Comparison of ENCODE assay signal across 20 mouse cellular contexts in genomic region chr2:137966460-137967076, GRCm38 (mm10).
DNase-seq lines count a peak whose midpoint lies in the region; ATAC-seq and TF ChIP-seq lines count a peak whose summit lies in the region.
"Had no signal": no experiment of that assay in that cellular context is flagged by ENCODE, and none has a peak within 500 bp of the region (broad histone marks: within the 10 kb centered on the region; RNA-seq: fewer than 3 reads in every experiment).

No protein-coding gene starts in this region.

- no peaks in the 10 kb centered on the region for H3K4me1 ChIP-seq in neural tube, embryonic 11.5 days (ENCODE audit: control insufficient read depth, insufficient read depth, low read length)
- H3K4me1 ChIP-seq in hindbrain, embryonic 13.5 days (replicated peaks) = peaks cover 4% of the 10 kb centered on the region; the same call in 1 of the 2 replicates
- H3K4me1 ChIP-seq in midbrain, embryonic 12.5 days = peaks cover 4% of the 10 kb centered on the region; the same call in 1 of the 2 replicates
- H3K4me1 ChIP-seq in neural tube, embryonic 14.5 days (ENCODE audit: control insufficient read depth, insufficient read depth, low read length) = no peaks in the 10 kb centered on the region
- H3K4me1 ChIP-seq in kidney, adult 2 months (ENCODE audit: control insufficient read depth, insufficient read depth, low read length) = no peaks in the 10 kb centered on the region
- H3K4me1 ChIP-seq: embryonic facial prominence, embryonic 12.5 days; limb, embryonic 13.5 days; liver, embryonic 15.5 days; megakaryocyte, embryonic 14.5 days had no signal

- no peak overlapping the region for H3K4me3 ChIP-seq in neural tube, embryonic 11.5 days (ENCODE audit: low read depth, low read length)
- H3K4me3 ChIP-seq in hindbrain, embryonic 13.5 days = no peak overlapping the region
- no peak overlapping the region for H3K4me3 ChIP-seq in midbrain, embryonic 12.5 days
- no peak overlapping the region for H3K4me3 ChIP-seq in neural tube, embryonic 14.5 days (ENCODE audit: low read depth, low read length)
- H3K4me3 ChIP-seq in kidney, adult 2 months (ENCODE audit: insufficient read depth, low read depth, low read length) = no peak overlapping the region
- H3K4me3 ChIP-seq: embryonic facial prominence, embryonic 12.5 days; limb, embryonic 13.5 days; liver, embryonic 15.5 days; megakaryocyte, embryonic 14.5 days had no signal

- TF ChIP-seq POLR2A in kidney, adult 2 months (IDR thresholded peaks at IDR 0.05; ENCODE audit: low read depth, low read length) = no peak

- no peaks in the 10 kb centered on the region for H3K9me3 ChIP-seq in neural tube, embryonic 11.5 days (ENCODE audit: control insufficient read depth, low read length)
- no peaks in the 10 kb centered on the region for H3K9me3 ChIP-seq in hindbrain, embryonic 13.5 days
- H3K9me3 ChIP-seq in midbrain, embryonic 12.5 days = no peaks in the 10 kb centered on the region
- no peaks in the 10 kb centered on the region for H3K9me3 ChIP-seq in neural tube, embryonic 14.5 days (ENCODE audit: control insufficient read depth, low read length)
- H3K9me3 ChIP-seq: embryonic facial prominence, embryonic 12.5 days; limb, embryonic 13.5 days; liver, embryonic 15.5 days had no signal

- no peak overlapping the region for H3K9ac ChIP-seq in neural tube, embryonic 11.5 days (ENCODE audit: low read length)
- peak overlapping the region; percentile 13; the same call in 1 of the 2 replicates for H3K9ac ChIP-seq in hindbrain, embryonic 13.5 days
- no peak overlapping the region for H3K9ac ChIP-seq in midbrain, embryonic 12.5 days (replicated peaks)
- no peak overlapping the region for H3K9ac ChIP-seq in neural tube, embryonic 14.5 days (replicated peaks; ENCODE audit: low read depth, low read length)
- H3K9ac ChIP-seq: embryonic facial prominence, embryonic 12.5 days; limb, embryonic 13.5 days; liver, embryonic 15.5 days had no signal

- ATAC-seq in neural tube, embryonic 11.5 days (ENCODE audit: insufficient read depth, low FRiP score, low TSS enrichment) = no peak
- peak; percentile 68; the same call in 1 of the 2 replicates for ATAC-seq in hindbrain, embryonic 13.5 days (ENCODE audit: low FRiP score)
- peak; percentile 69 for ATAC-seq in midbrain, embryonic 12.5 days (ENCODE audit: low FRiP score, low read depth)
- peak; percentile 68 for ATAC-seq in neural tube, embryonic 14.5 days (ENCODE audit: low read depth)
- ATAC-seq: inflammation-experienced regulatory T-cells, adult 6 months; lung, postnatal 0 days had no signal

- TF ChIP-seq CTCF in kidney, adult 2 months (conservative IDR thresholded peaks at IDR 0.05; ENCODE audit: insufficient read depth, insufficient read length, low read depth, low read length) = no peak

- no peaks in the 10 kb centered on the region for H3K27me3 ChIP-seq in neural tube, embryonic 11.5 days (ENCODE audit: control insufficient read depth, insufficient read depth, low read length)
- H3K27me3 ChIP-seq in hindbrain, embryonic 13.5 days = no peaks in the 10 kb centered on the region
- H3K27me3 ChIP-seq in midbrain, embryonic 12.5 days = no peaks in the 10 kb centered on the region
- H3K27me3 ChIP-seq in neural tube, embryonic 14.5 days (ENCODE audit: control insufficient read depth, insufficient read depth, low read length) = no peaks in the 10 kb centered on the region
- no peaks in the 10 kb centered on the region for H3K27me3 ChIP-seq in kidney, adult 2 months (replicated peaks; ENCODE audit: control insufficient read depth, insufficient read depth, low read length)
- H3K27me3 ChIP-seq: embryonic facial prominence, embryonic 12.5 days; limb, embryonic 13.5 days; liver, embryonic 15.5 days; megakaryocyte, embryonic 14.5 days had no signal

- H3K36me3 ChIP-seq in neural tube, embryonic 11.5 days (ENCODE audit: control insufficient read depth, insufficient read depth, low read length) = no peaks in the 10 kb centered on the region
- no peaks in the 10 kb centered on the region for H3K36me3 ChIP-seq in hindbrain, embryonic 13.5 days
- H3K36me3 ChIP-seq in midbrain, embryonic 12.5 days = no peaks in the 10 kb centered on the region
- H3K36me3 ChIP-seq in neural tube, embryonic 14.5 days (ENCODE audit: control insufficient read depth, insufficient read depth, low read length) = no peaks in the 10 kb centered on the region
- no peaks in the 10 kb centered on the region for H3K36me3 ChIP-seq in kidney, adult 2 months (ENCODE audit: control insufficient read depth, insufficient read depth, low read length)
- H3K36me3 ChIP-seq: embryonic facial prominence, embryonic 12.5 days; limb, embryonic 13.5 days; liver, embryonic 15.5 days had no signal

- 43% methylated on average over 10 of the region's 10 CpGs for WGBS in neural tube, embryonic 11.5 days
- 27% methylated on average over 10 of the region's 10 CpGs for WGBS in hindbrain, embryonic 13.5 days
- WGBS in midbrain, embryonic 12.5 days = 33% methylated on average over 10 of the region's 10 CpGs
- 28% methylated on average over 10 of the region's 10 CpGs for WGBS in neural tube, embryonic 14.5 days
- 39% methylated on average over 10 of the region's 10 CpGs for WGBS in kidney, adult 2 months

- H3K27ac ChIP-seq in neural tube, embryonic 11.5 days (ENCODE audit: low read depth, low read length) = no peak overlapping the region
- H3K27ac ChIP-seq in hindbrain, embryonic 13.5 days = peak overlapping the region; percentile 37; the same call in 1 of the 2 replicates
- H3K27ac ChIP-seq in midbrain, embryonic 12.5 days (replicated peaks) = no peak overlapping the region
- no peak overlapping the region for H3K27ac ChIP-seq in neural tube, embryonic 14.5 days (ENCODE audit: low read depth, low read length)
- H3K27ac ChIP-seq in kidney, adult 2 months (ENCODE audit: insufficient read depth, low read depth, low read length) = no peak overlapping the region
- H3K27ac ChIP-seq: embryonic facial prominence, embryonic 12.5 days; limb, embryonic 13.5 days; liver, embryonic 15.5 days had no signal

- DNase-seq in neural tube, embryonic 11.5 days (ENCODE audit: low spot score) = peak; percentile 15
- DNase-seq in neural tube, embryonic 10.5 days (ENCODE audit: extremely low spot score, low spot score) = no peak
- no peak for DNase-seq in kidney, adult 2 months
- DNase-seq in gastrocnemius, postnatal 25 days = no peak
- DNase-seq in ovary, postnatal 14 days (ENCODE audit: low spot score) = no peak
- DNase-seq: adrenal gland, adult 8-10 months; cerebellum, adult 8-10 months; gastrocnemius, postnatal 10 days; kidney, adult 9 months; kidney, postnatal 36 days; layer of hippocampus, adult 9-11 months had no signal

- H3K4me2 ChIP-seq in neural tube, embryonic 11.5 days (ENCODE audit: low read depth) = no peak overlapping the region
- H3K4me2 ChIP-seq in hindbrain, embryonic 13.5 days = peak overlapping the region; percentile 35
- H3K4me2 ChIP-seq in midbrain, embryonic 12.5 days (replicated peaks) = no peak overlapping the region
- no peak overlapping the region for H3K4me2 ChIP-seq in neural tube, embryonic 14.5 days (ENCODE audit: low read depth, low read length)
- H3K4me2 ChIP-seq: embryonic facial prominence, embryonic 12.5 days; limb, embryonic 13.5 days; liver, embryonic 15.5 days had no signal
